ENCODE assay signal across 22 mouse cellular contexts in genomic region chr6:118192199-118192598, GRCm38 (mm10). TPM values are rescaled to one million over a fixed set of nuclear protein-coding genes. Genes with fewer than 3 reads are reported as not detected.
"Had no signal": no experiment of that assay in that cellular context is flagged by ENCODE, and none has a peak within 500 bp of the region (broad histone marks: within the 10 kb centered on the region; RNA-seq: fewer than 3 reads in every experiment).

No protein-coding gene starts in this region.

- ATAC-seq: inflammation-experienced regulatory T-cells, adult 6 months; intestine, embryonic 16.5 days; liver, embryonic 12.5 days; midbrain, embryonic 15.5 days had no signal

- H3K9me3 ChIP-seq: limb, embryonic 10.5 days; limb, embryonic 13.5 days; liver, embryonic 12.5 days; liver, embryonic 15.5 days; midbrain, embryonic 12.5 days; midbrain, embryonic 15.5 days; neural tube, embryonic 12.5 days; neural tube, embryonic 15.5 days had no signal

- H3K27ac ChIP-seq: layer of hippocampus, adult 2 months; limb, embryonic 10.5 days; limb, embryonic 13.5 days; liver, embryonic 12.5 days; liver, embryonic 15.5 days; macrophage; midbrain, embryonic 12.5 days; midbrain, embryonic 15.5 days; neural tube, embryonic 12.5 days; neural tube, embryonic 15.5 days had no signal

- H3K4me2 ChIP-seq: limb, embryonic 13.5 days; liver, embryonic 12.5 days; liver, embryonic 15.5 days; midbrain, embryonic 12.5 days; midbrain, embryonic 15.5 days; neural tube, embryonic 12.5 days; neural tube, embryonic 15.5 days had no signal

- H3K9ac ChIP-seq: limb, embryonic 13.5 days; liver, embryonic 12.5 days; liver, embryonic 15.5 days; midbrain, embryonic 12.5 days; midbrain, embryonic 15.5 days; neural tube, embryonic 12.5 days; neural tube, embryonic 15.5 days had no signal

- H3K4me3 ChIP-seq: layer of hippocampus, adult 2 months; limb, embryonic 10.5 days; limb, embryonic 13.5 days; liver, embryonic 12.5 days; liver, embryonic 15.5 days; midbrain, embryonic 12.5 days; midbrain, embryonic 15.5 days; neural tube, embryonic 12.5 days; neural tube, embryonic 15.5 days had no signal

- DNase-seq: kidney, adult 18-20 months; kidney, adult 9 months; kidney, postnatal 14 days; layer of hippocampus, adult 9-11 months; liver; right cerebral cortex, adult 18-20 months; right cerebral cortex, postnatal 14 days; right cerebral cortex, postnatal 4 days; thymus, adult 18-20 months; thymus, postnatal 4 days had no signal

- H3K36me3 ChIP-seq: limb, embryonic 10.5 days; limb, embryonic 13.5 days; liver, embryonic 12.5 days; liver, embryonic 15.5 days; midbrain, embryonic 12.5 days; midbrain, embryonic 15.5 days; neural tube, embryonic 12.5 days; neural tube, embryonic 15.5 days had no signal

RNA-seq across cellular contexts. Expression of gene Ret, which starts 5.3 kb away (rescaled TPM):
- polyA plus RNA-seq: macrophage had no signal
